In genomic region chr7:72239782-72240493, GRCm38 (mm10) we compare ENCODE assay signal across 9 mouse cellular contexts.
DNase-seq lines count a peak whose midpoint lies in the region; ATAC-seq and TF ChIP-seq lines count a peak whose summit lies in the region.
"Had no signal": no experiment of that assay in that cellular context is flagged by ENCODE, and none has a peak within 500 bp of the region (broad histone marks: within the 10 kb centered on the region; RNA-seq: fewer than 3 reads in every experiment).

No protein-coding gene starts in this region.

- no peak overlapping the region for H3K4me2 ChIP-seq in heart, embryonic 11.5 days
- no peak overlapping the region for H3K4me2 ChIP-seq in forebrain, postnatal 0 days (ENCODE audit: low read depth)
- H3K4me2 ChIP-seq: limb, embryonic 12.5 days had no signal

- no peaks in the 10 kb centered on the region for H3K9me3 ChIP-seq in heart, embryonic 11.5 days (replicated peaks; ENCODE audit: control insufficient read depth, low read length)
- H3K9me3 ChIP-seq in forebrain, postnatal 0 days (ENCODE audit: low read length): no peaks in the 10 kb centered on the region
- H3K9me3 ChIP-seq: limb, embryonic 12.5 days had no signal

- H3K36me3 ChIP-seq in heart, embryonic 11.5 days (ENCODE audit: control insufficient read depth, insufficient read depth, low read length): no peaks in the 10 kb centered on the region
- no peaks in the 10 kb centered on the region for H3K36me3 ChIP-seq in forebrain, postnatal 0 days (ENCODE audit: insufficient read depth)
- H3K36me3 ChIP-seq: limb, embryonic 12.5 days had no signal

- no peaks in the 10 kb centered on the region for H3K4me1 ChIP-seq in heart, embryonic 11.5 days (ENCODE audit: control insufficient read depth, insufficient read depth, low read length)
- no peaks in the 10 kb centered on the region for H3K4me1 ChIP-seq in forebrain, postnatal 0 days (ENCODE audit: insufficient read depth)
- H3K4me1 ChIP-seq: limb, embryonic 12.5 days had no signal

- no peaks in the 10 kb centered on the region for H3K27me3 ChIP-seq in heart, embryonic 11.5 days (ENCODE audit: control insufficient read depth, insufficient read depth, low read length)
- no peaks in the 10 kb centered on the region for H3K27me3 ChIP-seq in forebrain, postnatal 0 days (ENCODE audit: insufficient read depth, low read length)

- no peak overlapping the region for H3K9ac ChIP-seq in heart, embryonic 11.5 days (ENCODE audit: low read depth, low read length)
- H3K9ac ChIP-seq in forebrain, postnatal 0 days: no peak overlapping the region
- H3K9ac ChIP-seq: limb, embryonic 12.5 days had no signal

- H3K4me3 ChIP-seq in heart, embryonic 11.5 days (ENCODE audit: low read depth, low read length): no peak overlapping the region
- no peak overlapping the region for H3K4me3 ChIP-seq in forebrain, postnatal 0 days (ENCODE audit: low read depth, low read length)
- H3K4me3 ChIP-seq: limb, embryonic 12.5 days had no signal

- no peak overlapping the region for H3K27ac ChIP-seq in heart, embryonic 11.5 days (ENCODE audit: low read depth, low read length)
- no peak overlapping the region for H3K27ac ChIP-seq in forebrain, postnatal 0 days (ENCODE audit: low read depth, low read length)
- H3K27ac ChIP-seq: limb, embryonic 12.5 days had no signal

- ATAC-seq in heart, embryonic 11.5 days (replicated peaks; ENCODE audit: insufficient number of reproducible peaks, low FRiP score, low TSS enrichment): no peak
- ATAC-seq in forebrain, postnatal 0 days: peak; percentile 40

- 38% methylated on average over 3 of the region's 3 CpGs for WGBS in heart, embryonic 11.5 days (ENCODE audit: insufficient replicate concordance)
- WGBS in forebrain, postnatal 0 days: 31% methylated on average over 3 of the region's 3 CpGs

- TF ChIP-seq CTCF in forebrain, postnatal 0 days (IDR thresholded peaks at IDR 0.05; ENCODE audit: low read depth): peak; percentile 91

- DNase-seq in heart, adult 11 months: peak; percentile 85
- DNase-seq in A20 (ENCODE audit: low read depth, low spot score): peak; percentile 84
- DNase-seq in WW6 (ENCODE audit: low read depth, low spot score): peak; percentile 14
- peak; percentile 76 for DNase-seq in forebrain, postnatal 0 days
- DNase-seq in kidney, postnatal 10 days: peak; percentile 45
- peak; percentile 74 for DNase-seq in lung, postnatal 36 days
- peak; percentile 30 for DNase-seq in thymus, postnatal 4 days

Comparison
In these comparisons a context has a peak if more than half of its experiments do, and no peak if none do; other contexts are left out.
1. DNase-seq: peak in every context shown above with its lines; median percentile 85 in heart, adult 11 months; 84 in A20; 76 in forebrain, postnatal 0 days; 74 in lung, postnatal 36 days; 45 in kidney, postnatal 10 days; 30 in thymus, postnatal 4 days; 14 in WW6.